ENCODE assay signal across 11 mouse cellular contexts in genomic region chr6:124493886-124494285, GRCm38 (mm10). TPM values are rescaled to one million over a fixed set of nuclear protein-coding genes. Genes with fewer than 3 reads are reported as not detected.
DNase-seq lines count a peak whose midpoint lies in the region; TF ChIP-seq lines count a peak whose summit lies in the region.
"Had no signal": no experiment of that assay in that cellular context is flagged by ENCODE, and none has a peak within 500 bp of the region (broad histone marks: within the 10 kb centered on the region; RNA-seq: fewer than 3 reads in every experiment).

No protein-coding gene starts in this region.

- H3K79me2 ChIP-seq in liver, adult 2 months (ENCODE audit: control insufficient read depth, insufficient read depth, low read length) = no peaks in the 10 kb centered on the region; the same call in 1 of the 2 replicates

- peak overlapping the region; percentile 23 for H3K9ac ChIP-seq in ES-E14 (ENCODE audit: insufficient read depth, low read depth, low read length, poor library complexity, severe bottlenecking)
- H3K9ac ChIP-seq in liver, adult 2 months (ENCODE audit: low read depth, low read length) = peak overlapping the region; percentile 71
- H3K9ac ChIP-seq: limb, embryonic 12.5 days had no signal

- TF ChIP-seq POLR2A in kidney, adult 2 months (IDR thresholded peaks at IDR 0.05; ENCODE audit: low read depth, low read length) = no peak
- TF ChIP-seq POLR2A in liver, adult 2 months (IDR thresholded peaks at IDR 0.05; ENCODE audit: extremely low read depth, insufficient read depth, low read length) = no peak

- peak; percentile 37 for DNase-seq in kidney, adult 2 months
- DNase-seq in kidney, postnatal 14 days = no peak
- DNase-seq in ES-E14 (ENCODE audit: low read depth, low spot score) = no peak
- DNase-seq in adrenal gland, postnatal 14 days = peak; percentile 58
- DNase-seq in liver, adult 2 months (ENCODE audit: extremely low read depth, low read depth, low spot score) = peak; percentile 75
- no peak for DNase-seq in left cerebral cortex, adult 9 months (ENCODE audit: low spot score in 2 of 2)
- no peak for DNase-seq in right cerebral cortex, adult 2 months (ENCODE audit: low spot score in 2 of 2)
- DNase-seq: cerebellum, postnatal 25 days; midbrain, embryonic 14.5 days had no signal

- no peak overlapping the region for H3K4me3 ChIP-seq in kidney, adult 2 months (ENCODE audit: insufficient read depth, low read depth, low read length)
- H3K4me3 ChIP-seq in ES-E14 (ENCODE audit: insufficient read depth in 1 of 2, low read depth in 1 of 2, low read length in 2 of 2, poor library complexity in 1 of 2, severe bottlenecking in 1 of 2) = no peak overlapping the region
- H3K4me3 ChIP-seq in liver, adult 2 months (ENCODE audit: insufficient read depth, low read depth, low read length) = peak overlapping the region; percentile 50
- H3K4me3 ChIP-seq: limb, embryonic 12.5 days had no signal

- peak overlapping the region; percentile 32 for H3K27ac ChIP-seq in kidney, adult 2 months (ENCODE audit: insufficient read depth, low read depth, low read length)
- H3K27ac ChIP-seq in ES-E14 (ENCODE audit: insufficient read depth, low read depth, low read length, poor library complexity, severe bottlenecking) = no peak overlapping the region
- peak overlapping the region; percentile 87 for H3K27ac ChIP-seq in liver, adult 2 months (replicated peaks; ENCODE audit: insufficient read depth, low read depth, low read length)
- H3K27ac ChIP-seq: limb, embryonic 12.5 days had no signal

- WGBS in kidney, adult 2 months = 56% methylated on average over 5 of the region's 5 CpGs
- WGBS in liver, adult 2 months = 30% methylated on average over 5 of the region's 5 CpGs

- no peaks in the 10 kb centered on the region for H3K27me3 ChIP-seq in kidney, adult 2 months (replicated peaks; ENCODE audit: control insufficient read depth, insufficient read depth, low read length)
- no peaks in the 10 kb centered on the region for H3K27me3 ChIP-seq in liver, adult 2 months (ENCODE audit: control insufficient read depth, insufficient read depth, low read length)
- H3K27me3 ChIP-seq: limb, embryonic 12.5 days had no signal

- in situ Hi-C loops in ES-E14 (cut with MboI; ENCODE audit: low sequenced_read_pairs in 2 of 2, unreplicated experiment in 2 of 2) = no loop called here

- no peaks in the 10 kb centered on the region for H3K9me3 ChIP-seq in ES-E14 (ENCODE audit: control insufficient read depth, insufficient read depth, low read depth, low read length)
- H3K9me3 ChIP-seq: limb, embryonic 12.5 days had no signal

- H3K36me3 ChIP-seq in kidney, adult 2 months (ENCODE audit: control insufficient read depth, insufficient read depth, low read length) = no peaks in the 10 kb centered on the region
- no peaks in the 10 kb centered on the region for H3K36me3 ChIP-seq in ES-E14 (ENCODE audit: control insufficient read depth, insufficient read depth, low read length, poor library complexity, severe bottlenecking)
- H3K36me3 ChIP-seq in liver, adult 2 months (ENCODE audit: control insufficient read depth, insufficient read depth, low read length) = peaks cover 3% of the 10 kb centered on the region; the same call in 1 of the 2 replicates
- H3K36me3 ChIP-seq: limb, embryonic 12.5 days had no signal

- peaks cover 6% of the 10 kb centered on the region; the same call in 1 of the 2 replicates for H3K4me1 ChIP-seq in kidney, adult 2 months (ENCODE audit: control insufficient read depth, insufficient read depth, low read length)
- H3K4me1 ChIP-seq in ES-E14 (ENCODE audit: control insufficient read depth in 2 of 2, insufficient read depth in 2 of 2, low read length in 2 of 2, poor library complexity in 1 of 2) = peaks cover 0 to 3% of the 10 kb centered on the region in 2 experiments; a peak in 1 of 4 replicates
- no peaks in the 10 kb centered on the region; the same call in 1 of the 2 replicates for H3K4me1 ChIP-seq in liver, adult 2 months (ENCODE audit: control insufficient read depth, insufficient read depth, low read length)

- no peak for TF ChIP-seq CTCF in kidney, adult 2 months (conservative IDR thresholded peaks at IDR 0.05; ENCODE audit: insufficient read depth, insufficient read length, low read depth, low read length)
- TF ChIP-seq CTCF in liver, adult 2 months (IDR thresholded peaks at IDR 0.05; ENCODE audit: low read depth, low read length) = no peak

TF ChIP-seq in ES-E14, 5 proteins besides CTCF, POLR2A, EP300 and RAD21:
- TF ChIP-seq ZNF384 (IDR thresholded peaks at IDR 0.05; ENCODE audit: low read depth, low read length) (no peak), ZC3H11A (IDR thresholded peaks at IDR 0.05; ENCODE audit: borderline replicate concordance, low read depth, low read length) (no peak), MAFK (IDR thresholded peaks at IDR 0.05; ENCODE audit: insufficient read depth, low read depth, low read length) (no peak), CHD2 (IDR thresholded peaks at IDR 0.05; ENCODE audit: low read depth, low read length) (no peak), HCFC1 (IDR thresholded peaks at IDR 0.05; ENCODE audit: borderline replicate concordance, insufficient read depth, low read length) (no peak)

RNA-seq across cellular contexts. Expression of gene C1rl, which starts 1.0 kb away (rescaled TPM):
- polyA plus RNA-seq in kidney, adult 2 months (2012; rRNA removed) = 14.2 and 14.3 TPM in 2 replicates
- 1.0 and 2.2 TPM in 2 replicates for total RNA-seq in ES-E14 (2012; rRNA removed)
- 9.2 and 17.6 TPM in 2 replicates for total RNA-seq in adrenal gland, postnatal 14 days (2021)
- total RNA-seq in liver, adult 2 months (2014; rRNA removed) = 53.6 and 59.5 TPM in 2 replicates
- 67.3 and 73.0 TPM in 2 replicates for polyA plus RNA-seq in liver, adult 2 months (2012; rRNA removed)

RNA-seq across cellular contexts. Expression of gene C1ra, which starts 18.3 kb away (rescaled TPM):
- 24.8 and 26.5 TPM in 2 replicates for polyA plus RNA-seq in kidney, adult 2 months (2012; rRNA removed)
- 0.26 and 0.31 TPM in 2 replicates for total RNA-seq in ES-E14 (2012; rRNA removed)
- total RNA-seq in adrenal gland, postnatal 14 days (2021) = 34.4 and 39.6 TPM in 2 replicates
- 165 and 177 TPM in 2 replicates for total RNA-seq in liver, adult 2 months (2014; rRNA removed)
- polyA plus RNA-seq in liver, adult 2 months (2012; rRNA removed) = 92.5 and 119 TPM in 2 replicates

RNA-seq across cellular contexts. Expression of gene Clstn3, which starts 29.3 kb away (rescaled TPM):
- polyA plus RNA-seq in kidney, adult 2 months (2012; rRNA removed) = 12.6 and 15.5 TPM in 2 replicates
- 37.0 and 79.2 TPM in 2 replicates for total RNA-seq in ES-E14 (2012; rRNA removed)
- 87.3 and 118 TPM in 2 replicates for total RNA-seq in adrenal gland, postnatal 14 days (2021)
- total RNA-seq in liver, adult 2 months (2014; rRNA removed) = 1.6 and 2.7 TPM in 2 replicates
- polyA plus RNA-seq in liver, adult 2 months (2012; rRNA removed) = 4.1 and 4.4 TPM in 2 replicates
- total RNA-seq: neutrophil, adult 5-6 weeks had no signal

RNA-seq across cellular contexts. Expression of gene C1s1, which starts 48.3 kb away (rescaled TPM):
- 34.0 and 38.1 TPM in 2 replicates for polyA plus RNA-seq in kidney, adult 2 months (2012; rRNA removed)
- total RNA-seq in ES-E14 (2012; rRNA removed) = 2.6 and 9.2 TPM in 2 replicates
- 51.8 and 66.5 TPM in 2 replicates for total RNA-seq in adrenal gland, postnatal 14 days (2021)
- 384 and 554 TPM in 2 replicates for total RNA-seq in liver, adult 2 months (2014; rRNA removed)
- polyA plus RNA-seq in liver, adult 2 months (2012; rRNA removed) = 174 and 206 TPM in 2 replicates
- total RNA-seq: neutrophil, adult 5-6 weeks had no signal

Comparison
In these comparisons a context has a peak if more than half of its experiments do, and no peak if none do; other contexts are left out.
1. DNase-seq: peak in kidney, adult 2 months (single experiment), adrenal gland, postnatal 14 days (single experiment) and liver, adult 2 months (single experiment); none in kidney, postnatal 14 days (single experiment), ES-E14 (single experiment), left cerebral cortex, adult 9 months (0 of 2) and right cerebral cortex, adult 2 months (0 of 2).
2. RNA of gene C1ra, which starts 18.3 kb away (total RNA-seq): 165 to 177 TPM in liver, adult 2 months and 34.4 to 39.6 TPM in adrenal gland, postnatal 14 days; 0.26 to 0.31 TPM in ES-E14; every median in the first group is over 10 times any median in the second.
3. RNA of gene Clstn3, which starts 29.3 kb away (total RNA-seq): 87.3 to 118 TPM in adrenal gland, postnatal 14 days and 37.0 to 79.2 TPM in ES-E14; 1.6 to 2.7 TPM in liver, adult 2 months; every median in the first group is over 10 times any median in the second.